ENCODE assay signal across 11 mouse cellular contexts in genomic region chr4:71839803-71840773, GRCm38 (mm10).
DNase-seq lines count a peak whose midpoint lies in the region; ATAC-seq lines count a peak whose summit lies in the region.
"Had no signal": no experiment of that assay in that cellular context is flagged by ENCODE, and none has a peak within 500 bp of the region (broad histone marks: within the 10 kb centered on the region; RNA-seq: fewer than 3 reads in every experiment).

No protein-coding gene starts in this region.

- no peak overlapping the region for H3K4me3 ChIP-seq in kidney, embryonic 15.5 days (replicated peaks)
- H3K4me3 ChIP-seq in midbrain, embryonic 12.5 days, result no peak overlapping the region

- peak overlapping the region; percentile 48 for H3K27ac ChIP-seq in kidney, embryonic 15.5 days
- no peak overlapping the region for H3K27ac ChIP-seq in midbrain, embryonic 12.5 days (replicated peaks)

- DNase-seq in kidney, postnatal 4 days, result no peak
- peak; percentile 30 to 37 for DNase-seq in right cerebral cortex, postnatal 10 days (ENCODE audit: low spot score in 2 of 2)
- DNase-seq in right cerebral cortex, postnatal 25 days, result no peak
- DNase-seq in heart, adult 9 months (ENCODE audit: low spot score in 2 of 2), result no peak
- DNase-seq in cerebellum, adult 18-20 months, result no peak
- DNase-seq in thymus, postnatal 14 days, result no peak
- DNase-seq: heart, postnatal 14 days; liver, postnatal 0 days; right cerebral cortex, postnatal 14 days had no signal

- H3K4me1 ChIP-seq in kidney, embryonic 15.5 days, result peaks cover 12% of the 10 kb centered on the region
- H3K4me1 ChIP-seq in midbrain, embryonic 12.5 days, result peaks cover 8% of the 10 kb centered on the region

- H3K9me3 ChIP-seq in kidney, embryonic 15.5 days (replicated peaks), result no peaks in the 10 kb centered on the region
- H3K9me3 ChIP-seq in midbrain, embryonic 12.5 days, result no peaks in the 10 kb centered on the region

- no peak overlapping the region for H3K4me2 ChIP-seq in kidney, embryonic 15.5 days
- no peak overlapping the region for H3K4me2 ChIP-seq in midbrain, embryonic 12.5 days (replicated peaks)

- H3K36me3 ChIP-seq in kidney, embryonic 15.5 days, result no peaks in the 10 kb centered on the region
- H3K36me3 ChIP-seq in midbrain, embryonic 12.5 days, result no peaks in the 10 kb centered on the region

- 0 out of 2 replicates have a peak, but pooled peaks have one; percentile 7 for ATAC-seq in kidney, embryonic 15.5 days (replicated peaks; ENCODE audit: low FRiP score)
- ATAC-seq in midbrain, embryonic 12.5 days (ENCODE audit: low FRiP score, low read depth), result peak; percentile 79
- ATAC-seq: liver, postnatal 0 days had no signal

- WGBS in kidney, embryonic 15.5 days, result 60% methylated on average over 5 of the region's 5 CpGs
- WGBS in midbrain, embryonic 12.5 days, result 57% methylated on average over 5 of the region's 5 CpGs

- no peak overlapping the region for H3K9ac ChIP-seq in kidney, embryonic 15.5 days
- no peak overlapping the region for H3K9ac ChIP-seq in midbrain, embryonic 12.5 days (replicated peaks)
- H3K9ac ChIP-seq: liver, postnatal 0 days had no signal

- no peaks in the 10 kb centered on the region for H3K27me3 ChIP-seq in kidney, embryonic 15.5 days
- H3K27me3 ChIP-seq in midbrain, embryonic 12.5 days, result no peaks in the 10 kb centered on the region

Comparison
In these comparisons a context has a peak if more than half of its experiments do, and no peak if none do; other contexts are left out.
1. DNase-seq: peak in right cerebral cortex, postnatal 10 days (2 of 2); none in kidney, postnatal 4 days (0 of 2), right cerebral cortex, postnatal 25 days (single experiment), heart, adult 9 months (0 of 2), cerebellum, adult 18-20 months (0 of 2) and thymus, postnatal 14 days (single experiment).